Mouse (Mus musculus): ENCODE data around the gene Tnnc2. TPM values are rescaled to one million over a fixed set of nuclear protein-coding genes. Genes with fewer than 3 reads are reported as not detected.

Gene Tnnc2
- polyA plus RNA-seq, 1 experiment from 2014 or later, result 51.1 TPM

- no peak for ATAC-seq (ENCODE audit: insufficient read depth)
- H3K9ac ChIP-seq, result no peak overlapping the region
- WGBS (ENCODE audit: insufficient replicate concordance), result 45% methylated on average over 3 of the region's 3 CpGs
Observed at GRCm38 (mm10) chr2:164737377-164738090, 42.2 kb downstream of the Tnnc2 start.

GRCm38 (mm10) chr2:164735446-164735845, 44.3 kb downstream of the Tnnc2 start:
- WGBS (ENCODE audit: insufficient replicate concordance), result 65% methylated on average over 5 of the region's 5 CpGs
- no peak for ATAC-seq (ENCODE audit: insufficient read depth)
- Histone ChIP-seq H3K4me2 (no peak overlapping the region), H3K36me3 (replicated peaks) (no peaks in the 10 kb centered on the region), H3K9ac (no peak overlapping the region), H3K27me3 (peaks cover 36% of the 10 kb centered on the region), H3K9me3 (replicated peaks) (no peaks in the 10 kb centered on the region), H3K4me1 (replicated peaks) (0 out of 2 replicates have a peak, but pooled peaks cover 4% of the 10 kb centered on the region), H3K27ac (replicated peaks) (no peak overlapping the region), H3K4me3 (replicated peaks) (no peak overlapping the region)

More at GRCm38 (mm10) chr2:164737377-164738090, 42.2 kb downstream of the Tnnc2 start:
- Histone ChIP-seq H3K27ac (replicated peaks) (no peak overlapping the region), H3K4me1 (replicated peaks) (no peaks in the 10 kb centered on the region), H3K4me3 (replicated peaks) (no peak overlapping the region), H3K4me2 (no peak overlapping the region), H3K27me3 (peaks cover 35% of the 10 kb centered on the region), H3K9me3 (replicated peaks) (no peaks in the 10 kb centered on the region), H3K36me3 (replicated peaks) (no peaks in the 10 kb centered on the region)

- no peak overlapping the region for H3K9ac ChIP-seq
- H3K36me3 ChIP-seq (replicated peaks), result no peaks in the 10 kb centered on the region
- peaks cover 30% of the 10 kb centered on the region for H3K27me3 ChIP-seq
- WGBS (ENCODE audit: insufficient replicate concordance), result 66% methylated on average over 5 of the region's 5 CpGs
- no peak overlapping the region for H3K4me2 ChIP-seq
- no peak overlapping the region for H3K4me3 ChIP-seq (replicated peaks)
- no peaks in the 10 kb centered on the region for H3K9me3 ChIP-seq (replicated peaks)
- no peak for ATAC-seq (ENCODE audit: insufficient read depth)
- H3K4me1 ChIP-seq (replicated peaks), result 0 out of 2 replicates have a peak, but pooled peaks cover 4% of the 10 kb centered on the region
- H3K27ac ChIP-seq (replicated peaks), result no peak overlapping the region
Observed at GRCm38 (mm10) chr2:164734839-164735238, 44.9 kb downstream of the Tnnc2 start.

DNA sequence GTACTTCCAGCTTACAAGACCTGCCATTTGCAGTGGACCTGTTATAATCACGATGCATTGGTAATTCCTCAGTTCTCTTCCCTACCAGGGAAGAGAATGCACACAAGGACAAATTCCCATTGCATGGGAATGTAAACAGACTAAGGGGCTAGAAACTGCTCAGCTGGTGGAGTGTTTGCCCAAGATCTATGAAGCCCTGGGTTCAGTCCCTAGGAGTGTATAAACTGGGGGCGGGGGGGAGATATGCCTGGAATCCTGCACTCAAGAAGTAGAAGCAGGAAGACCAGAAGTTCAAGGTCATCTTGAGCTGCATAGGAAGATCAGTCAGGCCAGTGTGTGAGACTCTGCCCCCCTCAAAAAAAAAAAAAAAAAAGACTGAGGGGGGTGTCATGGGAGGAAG, 46.5 kb downstream of the Tnnc2 start:
- no peaks in the 10 kb centered on the region for H3K36me3 ChIP-seq (replicated peaks)
- H3K4me3 ChIP-seq (replicated peaks), result no peak overlapping the region
- peaks cover 22% of the 10 kb centered on the region for H3K27me3 ChIP-seq
- H3K9me3 ChIP-seq (replicated peaks), result no peaks in the 10 kb centered on the region
- H3K9ac ChIP-seq, result no peak overlapping the region
- ATAC-seq (ENCODE audit: insufficient read depth), result no peak
- 0 out of 2 replicates have a peak, but pooled peaks cover 4% of the 10 kb centered on the region for H3K4me1 ChIP-seq (replicated peaks)
- WGBS (ENCODE audit: insufficient replicate concordance), result 58% methylated on average over 2 of the region's 2 CpGs
- H3K27ac ChIP-seq (replicated peaks), result no peak overlapping the region
- no peak overlapping the region for H3K4me2 ChIP-seq

DNA sequence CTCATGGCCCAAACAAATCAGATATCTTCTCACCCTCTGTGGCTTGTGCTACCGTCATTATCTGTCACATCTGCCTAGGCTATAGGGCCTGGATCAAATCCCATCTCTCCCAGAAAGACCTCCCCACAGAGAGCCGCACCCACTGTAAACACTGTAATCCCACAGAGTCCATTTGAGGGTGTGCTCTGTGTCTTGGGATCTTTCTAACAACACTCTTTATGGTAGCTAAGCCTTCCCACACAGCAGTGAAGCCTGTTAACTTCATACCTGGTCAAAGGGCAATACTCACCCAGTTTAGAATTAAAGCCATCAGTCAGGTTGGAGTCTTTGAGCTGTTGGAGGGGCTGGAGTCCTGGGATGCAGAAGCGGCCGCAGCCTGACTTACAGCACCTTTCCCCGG, 48.0 kb downstream of the Tnnc2 start:
- Histone ChIP-seq H3K27ac (replicated peaks) (no peak overlapping the region), H3K4me2 (no peak overlapping the region), H3K4me3 (replicated peaks) (no peak overlapping the region), H3K27me3 (peaks cover 19% of the 10 kb centered on the region), H3K9me3 (replicated peaks) (no peaks in the 10 kb centered on the region), H3K36me3 (replicated peaks) (no peaks in the 10 kb centered on the region), H3K9ac (no peak overlapping the region), H3K4me1 (replicated peaks) (0 out of 2 replicates have a peak, but pooled peaks cover 4% of the 10 kb centered on the region)
- 62% methylated on average over 5 of the region's 5 CpGs for whole genome bisulfite sequencing (ENCODE audit: insufficient replicate concordance)
- no peak for ATAC-seq (ENCODE audit: insufficient read depth)

Other genes with a start within 250 kb of the Tnnc2 start
- gene Wfdc2, start 217.6 kb downstream of the Tnnc2 start, polyA plus RNA-seq (2015; fragmentation: Nextera tagmentation; extraction: Ambion mirVana), result 1.7 TPM in 2 replicates
- gene Spint3, start 206.5 kb downstream of the Tnnc2 start, polyA plus RNA-seq (2015; fragmentation: Nextera tagmentation; extraction: Ambion mirVana), result not detected in 2 replicates
- gene Wfdc6a, start 194.5 kb downstream of the Tnnc2 start, polyA plus RNA-seq (2015; fragmentation: Nextera tagmentation; extraction: Ambion mirVana), result not detected in 2 replicates
- not detected in 2 replicates for gene Eppin, start 186.4 kb downstream of the Tnnc2 start, polyA plus RNA-seq (2015; fragmentation: Nextera tagmentation; extraction: Ambion mirVana)
- gene Wfdc6b, start 166.4 kb downstream of the Tnnc2 start, polyA plus RNA-seq (2015; fragmentation: Nextera tagmentation; extraction: Ambion mirVana), result not detected in 2 replicates
- not detected in 2 replicates for gene Wfdc8, start 166.3 kb downstream of the Tnnc2 start, polyA plus RNA-seq (2015; fragmentation: Nextera tagmentation; extraction: Ambion mirVana)
- not detected in 2 replicates for gene Wfdc16, start 141.2 kb downstream of the Tnnc2 start, polyA plus RNA-seq (2015; fragmentation: Nextera tagmentation; extraction: Ambion mirVana)
- gene Wfdc10, start 123.9 kb downstream of the Tnnc2 start, polyA plus RNA-seq (2015; fragmentation: Nextera tagmentation; extraction: Ambion mirVana), result not detected in 2 replicates
- gene Wfdc9, start 123.4 kb downstream of the Tnnc2 start, polyA plus RNA-seq (2015; fragmentation: Nextera tagmentation; extraction: Ambion mirVana), result not detected in 2 replicates
- not detected in 2 replicates for gene Wfdc11, start 105.9 kb downstream of the Tnnc2 start, polyA plus RNA-seq (2015; fragmentation: Nextera tagmentation; extraction: Ambion mirVana)
- not detected in 2 replicates for gene Wfdc13, start 94.9 kb downstream of the Tnnc2 start, polyA plus RNA-seq (2015; fragmentation: Nextera tagmentation; extraction: Ambion mirVana)
- not detected in 2 replicates for gene Spint4, start 81.5 kb downstream of the Tnnc2 start, polyA plus RNA-seq (2015; fragmentation: Nextera tagmentation; extraction: Ambion mirVana)
- not detected in 2 replicates for gene Spint5, start 64.7 kb downstream of the Tnnc2 start, polyA plus RNA-seq (2015; fragmentation: Nextera tagmentation; extraction: Ambion mirVana)
- 2.3 and 2.4 TPM in 2 replicates for gene Wfdc3, start 34.0 kb downstream of the Tnnc2 start, polyA plus RNA-seq (2015; fragmentation: Nextera tagmentation; extraction: Ambion mirVana)
- gene Dnttip1, start 34.0 kb downstream of the Tnnc2 start, polyA plus RNA-seq (2015; fragmentation: Nextera tagmentation; extraction: Ambion mirVana), result 40.5 and 41.1 TPM in 2 replicates
- gene Ube2c, start 10.1 kb downstream of the Tnnc2 start, polyA plus RNA-seq (2015; fragmentation: Nextera tagmentation; extraction: Ambion mirVana), result 682 and 720 TPM in 2 replicates
- 5.6 and 7.9 TPM in 2 replicates for gene Snx21, start 5.9 kb upstream of the Tnnc2 start, polyA plus RNA-seq (2015; fragmentation: Nextera tagmentation; extraction: Ambion mirVana)
- 20.3 and 21.3 TPM in 2 replicates for gene Acot8, start 24.9 kb upstream of the Tnnc2 start, polyA plus RNA-seq (2015; fragmentation: Nextera tagmentation; extraction: Ambion mirVana)
- 4.3 and 5.5 TPM in 2 replicates for gene Zswim3, start 25.1 kb upstream of the Tnnc2 start, polyA plus RNA-seq (2015; fragmentation: Nextera tagmentation; extraction: Ambion mirVana)
- gene Zswim1, start 42.7 kb upstream of the Tnnc2 start, polyA plus RNA-seq (2015; fragmentation: Nextera tagmentation; extraction: Ambion mirVana), result 4.4 TPM in 2 replicates
- gene Spata25, start 48.6 kb upstream of the Tnnc2 start, polyA plus RNA-seq (2015; fragmentation: Nextera tagmentation; extraction: Ambion mirVana), result not detected in 2 replicates
- 75.4 and 81.1 TPM in 2 replicates for gene Ctsa, start 52.9 kb upstream of the Tnnc2 start, polyA plus RNA-seq (2015; fragmentation: Nextera tagmentation; extraction: Ambion mirVana)
- 1.5 and 2.5 TPM in 2 replicates for gene Neurl2, start 53.5 kb upstream of the Tnnc2 start, polyA plus RNA-seq (2015; fragmentation: Nextera tagmentation; extraction: Ambion mirVana)
- gene Pltp, start 77.7 kb upstream of the Tnnc2 start, polyA plus RNA-seq (2015; fragmentation: Nextera tagmentation; extraction: Ambion mirVana), result 17.8 and 23.5 TPM in 2 replicates
- gene Pcif1, start 99.3 kb upstream of the Tnnc2 start, polyA plus RNA-seq (2015; fragmentation: Nextera tagmentation; extraction: Ambion mirVana), result 38.3 and 40.7 TPM in 2 replicates
- 5.9 and 6.9 TPM in 2 replicates for gene Zfp335, start 131.8 kb upstream of the Tnnc2 start, polyA plus RNA-seq (2015; fragmentation: Nextera tagmentation; extraction: Ambion mirVana)
- gene Mmp9, start 160.8 kb upstream of the Tnnc2 start, polyA plus RNA-seq (2015; fragmentation: Nextera tagmentation; extraction: Ambion mirVana), result 5.9 and 10.2 TPM in 2 replicates
- gene Slc12a5, start 180.8 kb upstream of the Tnnc2 start, polyA plus RNA-seq (2015; fragmentation: Nextera tagmentation; extraction: Ambion mirVana), result 0.26 and 0.37 TPM in 2 replicates

All from liver, embryonic 15.5 days (tissue).